Mouse (Mus musculus): ENCODE results near the gene Trappc12.
A peak's percentile ranks its signal among the peaks of the same experiment; 100 is the strongest.
"Not testable (repeated sequence)": the region's sequence is repeated elsewhere in the genome, so short reads cannot be mapped to it uniquely, and the experiment has no call there.

Gene Trappc12

GRCm38 (mm10) chr12:28750021-28750633 is at the start of gene Trappc12:
Gene Trappc12 (minus strand): TSS chr12:28750472.
- peak; percentile 93 to 95 for DNase-seq

GRCm38 (mm10) chr12:28799798-28800411 is 49.6 kb upstream of the Trappc12 start:
- no peak for DNase-seq

GRCm38 (mm10) chr12:28796881-28797420 is 46.7 kb upstream of the Trappc12 start:
- no peak for DNase-seq

GRCm38 (mm10) chr12:28795041-28795440 is 44.8 kb upstream of the Trappc12 start:
- DNase-seq = no peak

- DNase-seq = no peak
These were observed 43.4 kb upstream of the Trappc12 start for GRCm38 (mm10) chr12:28793715-28794114.

GRCm38 (mm10) chr12:28792613-28793012 is 42.3 kb upstream of the Trappc12 start:
- DNase-seq = no peak

- DNase-seq = no peak
These were observed 36.0 kb upstream of the Trappc12 start for GRCm38 (mm10) chr12:28786310-28786709.

- no peak for DNase-seq
These were observed 35.0 kb upstream of the Trappc12 start for GRCm38 (mm10) chr12:28785299-28785698.

GRCm38 (mm10) chr12:28784864-28785263 is 34.6 kb upstream of the Trappc12 start:
- no peak for DNase-seq

- DNase-seq = peak; percentile 29 to 62
These were observed 34.1 kb upstream of the Trappc12 start for GRCm38 (mm10) chr12:28784355-28784754.

GRCm38 (mm10) chr12:28782637-28783036 is 32.4 kb upstream of the Trappc12 start:
- peak; percentile 27 to 48 for DNase-seq

- DNase-seq = no peak
These were observed 29.9 kb upstream of the Trappc12 start for GRCm38 (mm10) chr12:28780180-28780579.

GRCm38 (mm10) chr12:28775627-28776026 is 25.4 kb upstream of the Trappc12 start:
- DNase-seq = no peak

- no peak for DNase-seq
These were observed 24.8 kb upstream of the Trappc12 start for GRCm38 (mm10) chr12:28775120-28775519.

GRCm38 (mm10) chr12:28773815-28774214 is 23.5 kb upstream of the Trappc12 start:
- no peak for DNase-seq

GRCm38 (mm10) chr12:28769953-28770352 is 19.7 kb upstream of the Trappc12 start:
- DNase-seq = no peak

GRCm38 (mm10) chr12:28756019-28756418 is 5.7 kb upstream of the Trappc12 start:
- peak; percentile 39 to 58 for DNase-seq

GRCm38 (mm10) chr12:28751508-28752263 is 1.4 kb upstream of the Trappc12 start, which contains the start of gene Eipr1:
Gene Eipr1 (plus strand): TSS chr12:28751803.
- DNase-seq = peak; percentile 91 to 95

GRCm38 (mm10) chr12:28750876-28751275 is 604 bp upstream of the Trappc12 start:
- no peak for DNase-seq

- no peak for DNase-seq
These were observed 6.9 kb downstream of the Trappc12 start for GRCm38 (mm10) chr12:28743328-28743727.

GRCm38 (mm10) chr12:28735293-28735692 is 15.0 kb downstream of the Trappc12 start:
- DNase-seq = no peak

- DNase-seq = no peak
These were observed 16.0 kb downstream of the Trappc12 start for GRCm38 (mm10) chr12:28734271-28734670.

- not testable (repeated sequence) for DNase-seq
These were observed 16.6 kb downstream of the Trappc12 start for GRCm38 (mm10) chr12:28733520-28734245.
